Mouse (Mus musculus): ENCODE data around the gene Cldn16. TPM values are rescaled to one million over a fixed set of nuclear protein-coding genes. Genes with fewer than 3 reads are reported as not detected.

Gene Cldn16
- polyA plus RNA-seq (2012; rRNA removed) = not detected in 2 replicates

- no peak for DNase-seq
- Histone ChIP-seq H3K4me1 (ENCODE audit: control insufficient read depth, insufficient read depth, low read length) (no peaks in the 10 kb centered on the region), H3K4me3 (replicated peaks; ENCODE audit: extremely low read depth, low read depth, low read length) (no peak within 1 kb of the TSS)
- WGBS = 70% methylated on average over 7 of the region's 7 CpGs
- TF ChIP-seq CTCF (IDR thresholded peaks at IDR 0.05; ENCODE audit: insufficient read depth, low read length) = no peak
- no peak for TF ChIP-seq POLR2A (IDR thresholded peaks at IDR 0.05; ENCODE audit: borderline replicate concordance, extremely low read depth, low read depth, low read length)
Observed at GRCm38 (mm10) chr16:26462835-26463234, at the start of gene Cldn16. Cldn16 (plus strand) TSS chr16:26463135.

GRCm38 (mm10) chr16:26418616-26419015, 44.3 kb upstream of the Cldn16 start:
- H3K4me1 ChIP-seq (ENCODE audit: control insufficient read depth, insufficient read depth, low read length) = no peaks in the 10 kb centered on the region
- 73% methylated on average over 3 of the region's 3 CpGs for WGBS
- TF ChIP-seq POLR2A (IDR thresholded peaks at IDR 0.05; ENCODE audit: borderline replicate concordance, extremely low read depth, low read depth, low read length) (no peak), CTCF (IDR thresholded peaks at IDR 0.05; ENCODE audit: insufficient read depth, low read length) (no peak)
- H3K4me3 ChIP-seq (replicated peaks; ENCODE audit: extremely low read depth, low read depth, low read length) = no peak overlapping the region
- no peak for DNase-seq

DNA sequence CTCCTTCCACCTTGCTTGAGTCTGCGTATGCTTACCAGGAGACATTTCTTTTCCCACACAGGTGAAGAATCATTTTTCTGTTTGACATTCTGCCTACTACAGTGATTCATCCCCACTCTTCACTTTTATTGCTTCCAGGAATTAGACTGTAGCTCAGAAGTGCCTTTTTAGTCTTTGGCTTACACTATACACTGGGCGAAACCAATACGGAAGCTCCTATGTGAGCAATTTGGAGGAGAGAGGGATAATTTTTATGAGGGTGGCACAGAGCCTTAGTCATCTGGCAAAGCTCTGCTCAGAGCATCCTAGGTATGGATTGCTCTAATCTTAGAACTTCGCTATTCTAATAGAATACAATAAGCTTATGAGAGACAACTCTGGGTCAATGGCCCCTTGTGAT, 40.9 kb upstream of the Cldn16 start:
- Histone ChIP-seq H3K4me1 (ENCODE audit: control insufficient read depth, insufficient read depth, low read length) (no peaks in the 10 kb centered on the region), H3K4me3 (replicated peaks; ENCODE audit: extremely low read depth, low read depth, low read length) (no peak overlapping the region)
- no peak for DNase-seq
- no peak for TF ChIP-seq POLR2A (IDR thresholded peaks at IDR 0.05; ENCODE audit: borderline replicate concordance, extremely low read depth, low read depth, low read length)
- no peak for TF ChIP-seq CTCF (IDR thresholded peaks at IDR 0.05; ENCODE audit: insufficient read depth, low read length)
- 90% methylated on average over 4 of the region's 4 CpGs for WGBS

GRCm38 (mm10) chr16:26430246-26430645, 32.7 kb upstream of the Cldn16 start:
- 40% methylated on average over 3 of the region's 3 CpGs for WGBS
- TF ChIP-seq CTCF (IDR thresholded peaks at IDR 0.05; ENCODE audit: insufficient read depth, low read length) (no peak), POLR2A (IDR thresholded peaks at IDR 0.05; ENCODE audit: borderline replicate concordance, extremely low read depth, low read depth, low read length) (no peak)

DNA sequence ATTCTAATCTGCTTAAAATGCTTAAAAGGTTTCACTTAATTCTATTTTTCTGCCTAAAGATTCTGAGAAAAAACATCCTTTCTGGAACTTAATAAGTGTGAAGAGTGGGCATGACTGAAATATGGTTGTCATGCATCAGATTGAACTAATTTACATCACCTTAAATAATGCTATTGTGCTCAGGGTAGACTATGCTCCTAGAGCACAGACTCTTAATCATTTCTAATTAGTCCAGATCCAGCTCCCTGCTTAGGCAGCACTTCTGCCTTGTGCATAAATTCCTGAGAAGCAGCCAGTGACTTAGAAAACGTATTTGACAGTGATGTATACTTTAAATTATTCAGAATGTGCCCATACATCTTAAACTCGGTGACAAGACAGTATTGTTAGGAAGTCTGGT, 29.4 kb upstream of the Cldn16 start:
- H3K4me3 ChIP-seq (replicated peaks; ENCODE audit: extremely low read depth, low read depth, low read length) = no peak overlapping the region
- no peaks in the 10 kb centered on the region for H3K4me1 ChIP-seq (ENCODE audit: control insufficient read depth, insufficient read depth, low read length)
- WGBS = 45% methylated on average over 2 of the region's 2 CpGs
- TF ChIP-seq CTCF (IDR thresholded peaks at IDR 0.05; ENCODE audit: insufficient read depth, low read length) (no peak), POLR2A (IDR thresholded peaks at IDR 0.05; ENCODE audit: borderline replicate concordance, extremely low read depth, low read depth, low read length) (no peak)
- no peak for DNase-seq

More at GRCm38 (mm10) chr16:26430246-26430645, 32.7 kb upstream of the Cldn16 start:
- H3K4me3 ChIP-seq (replicated peaks; ENCODE audit: extremely low read depth, low read depth, low read length) = no peak overlapping the region
- no peaks in the 10 kb centered on the region for H3K4me1 ChIP-seq (ENCODE audit: control insufficient read depth, insufficient read depth, low read length)
- DNase-seq = no peak

- H3K4me3 ChIP-seq (replicated peaks; ENCODE audit: extremely low read depth, low read depth, low read length) = no peak overlapping the region
- 78% methylated on average over 3 of the region's 3 CpGs for WGBS
- no peak for DNase-seq
- TF ChIP-seq CTCF (IDR thresholded peaks at IDR 0.05; ENCODE audit: insufficient read depth, low read length) (no peak), POLR2A (IDR thresholded peaks at IDR 0.05; ENCODE audit: borderline replicate concordance, extremely low read depth, low read depth, low read length) (no peak)
- no peaks in the 10 kb centered on the region for H3K4me1 ChIP-seq (ENCODE audit: control insufficient read depth, insufficient read depth, low read length)
Observed at GRCm38 (mm10) chr16:26440031-26440430, 22.9 kb upstream of the Cldn16 start.

GRCm38 (mm10) chr16:26441156-26441555, 21.8 kb upstream of the Cldn16 start:
- H3K4me3 ChIP-seq (replicated peaks; ENCODE audit: extremely low read depth, low read depth, low read length) = no peak overlapping the region
- no peak for DNase-seq
- H3K4me1 ChIP-seq (ENCODE audit: control insufficient read depth, insufficient read depth, low read length) = no peaks in the 10 kb centered on the region
- TF ChIP-seq CTCF (IDR thresholded peaks at IDR 0.05; ENCODE audit: insufficient read depth, low read length) = no peak
- no peak for TF ChIP-seq POLR2A (IDR thresholded peaks at IDR 0.05; ENCODE audit: borderline replicate concordance, extremely low read depth, low read depth, low read length)
- WGBS = 42% methylated on average over 3 of the region's 3 CpGs

GRCm38 (mm10) chr16:26444843-26445242, 18.1 kb upstream of the Cldn16 start:
- no peak for DNase-seq
- no peak overlapping the region for H3K4me3 ChIP-seq (replicated peaks; ENCODE audit: extremely low read depth, low read depth, low read length)
- TF ChIP-seq POLR2A (IDR thresholded peaks at IDR 0.05; ENCODE audit: borderline replicate concordance, extremely low read depth, low read depth, low read length) (no peak), CTCF (IDR thresholded peaks at IDR 0.05; ENCODE audit: insufficient read depth, low read length) (no peak)
- no peaks in the 10 kb centered on the region for H3K4me1 ChIP-seq (ENCODE audit: control insufficient read depth, insufficient read depth, low read length)

- WGBS = 49% methylated on average over 2 of the region's 2 CpGs
- H3K4me3 ChIP-seq (replicated peaks; ENCODE audit: extremely low read depth, low read depth, low read length) = no peak overlapping the region
- no peaks in the 10 kb centered on the region for H3K4me1 ChIP-seq (ENCODE audit: control insufficient read depth, insufficient read depth, low read length)
- DNase-seq = no peak
- TF ChIP-seq POLR2A (IDR thresholded peaks at IDR 0.05; ENCODE audit: borderline replicate concordance, extremely low read depth, low read depth, low read length) (no peak), CTCF (IDR thresholded peaks at IDR 0.05; ENCODE audit: insufficient read depth, low read length) (no peak)
Observed at GRCm38 (mm10) chr16:26447594-26447993, 15.3 kb upstream of the Cldn16 start.

DNA sequence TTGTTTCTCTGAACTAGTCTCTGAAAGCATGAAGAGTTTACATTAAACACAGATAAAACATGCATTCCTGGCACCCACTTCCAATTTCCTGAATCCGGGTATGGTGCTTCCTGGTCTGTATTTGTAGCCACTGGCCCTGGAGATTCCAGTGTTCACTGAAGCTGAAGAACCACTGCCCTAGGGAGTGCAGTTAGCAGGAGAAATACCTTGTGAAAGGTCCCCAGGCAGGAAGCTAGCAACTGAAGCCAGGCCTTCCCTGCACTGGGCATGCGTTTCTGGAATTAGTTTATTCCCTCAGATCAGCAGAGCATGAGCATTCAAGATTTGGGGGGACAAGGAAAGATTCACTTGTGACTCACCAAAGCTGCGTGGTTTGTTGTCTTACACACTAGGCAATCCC, 8.8 kb upstream of the Cldn16 start:
- WGBS = 45% methylated on average over 3 of the region's 3 CpGs
- DNase-seq = no peak
- TF ChIP-seq POLR2A (IDR thresholded peaks at IDR 0.05; ENCODE audit: borderline replicate concordance, extremely low read depth, low read depth, low read length) = no peak
- TF ChIP-seq CTCF (IDR thresholded peaks at IDR 0.05; ENCODE audit: insufficient read depth, low read length) = no peak
- no peak overlapping the region for H3K4me3 ChIP-seq (replicated peaks; ENCODE audit: extremely low read depth, low read depth, low read length)
- no peaks in the 10 kb centered on the region for H3K4me1 ChIP-seq (ENCODE audit: control insufficient read depth, insufficient read depth, low read length)

Measured in lung, adult 2 months (tissue).